16 mouse cellular contexts compared by ENCODE assay signal in genomic region chr1:152810533-152811439, GRCm38 (mm10). TPM values are rescaled to one million over a fixed set of nuclear protein-coding genes. Genes with fewer than 3 reads are reported as not detected.
A peak's percentile ranks its signal among the peaks of the same experiment; 100 is the strongest.
DNase-seq lines count a peak whose midpoint lies in the region; ATAC-seq and TF ChIP-seq lines count a peak whose summit lies in the region.
"Had no signal": no experiment of that assay in that cellular context is flagged by ENCODE, and none has a peak within 500 bp of the region (broad histone marks: within the 10 kb centered on the region; RNA-seq: fewer than 3 reads in every experiment).

No protein-coding gene starts in this region.

- H3K4me2 ChIP-seq in forebrain, embryonic 16.5 days (ENCODE audit: low read length), result no peak overlapping the region
- H3K4me2 ChIP-seq: embryonic facial prominence, embryonic 15.5 days had no signal

- ATAC-seq in forebrain, embryonic 16.5 days, result 0 out of 2 replicates have a peak, but pooled peaks have one; percentile 4
- ATAC-seq: Patski had no signal

- H3K27ac ChIP-seq in forebrain, embryonic 16.5 days (ENCODE audit: low read length), result no peak overlapping the region
- H3K27ac ChIP-seq: embryonic facial prominence, embryonic 15.5 days; liver, embryonic 15.5 days had no signal

- peak; percentile 50 for DNase-seq in lung, postnatal 36 days
- no peak for DNase-seq in lung, adult 18-20 months
- peak; percentile 76 for DNase-seq in brain, embryonic 14.5 days (ENCODE audit: low read depth)
- DNase-seq in retina, embryonic 14.5 days (ENCODE audit: low spot score), result peak; percentile 68
- DNase-seq in gastrocnemius, postnatal 10 days, result no peak
- no peak for DNase-seq in urinary bladder, postnatal 25 days (ENCODE audit: low spot score)
- no peak for DNase-seq in gastrocnemius, adult 8-10 months (ENCODE audit: low spot score in 2 of 2)
- DNase-seq: cerebellum, adult 11-12 months; kidney, adult 18-20 months; right cerebral cortex, adult 18-20 months; thymus, postnatal 36 days had no signal

- peaks cover 12% of the 10 kb centered on the region for H3K4me1 ChIP-seq in forebrain, embryonic 16.5 days (replicated peaks; ENCODE audit: control insufficient read depth, insufficient read depth, low read length)

- no peaks in the 10 kb centered on the region for H3K9me3 ChIP-seq in forebrain, embryonic 16.5 days (ENCODE audit: control insufficient read depth, low read length)
- H3K9me3 ChIP-seq: embryonic facial prominence, embryonic 15.5 days; liver, embryonic 15.5 days; megakaryocyte, embryonic 14.5 days had no signal

- H3K36me3 ChIP-seq in forebrain, embryonic 16.5 days (ENCODE audit: control insufficient read depth, insufficient read depth), result no peaks in the 10 kb centered on the region
- H3K36me3 ChIP-seq: embryonic facial prominence, embryonic 15.5 days; liver, embryonic 15.5 days had no signal

- no peak for TF ChIP-seq POLR2A in brain, embryonic 14.5 days (IDR thresholded peaks at IDR 0.05; ENCODE audit: borderline replicate concordance, extremely low read depth, insufficient read depth, insufficient read length, poor library complexity, severe bottlenecking)

- 32% methylated on average over 13 of the region's 13 CpGs for whole genome bisulfite sequencing in forebrain, embryonic 16.5 days

- no peak overlapping the region for H3K9ac ChIP-seq in forebrain, embryonic 16.5 days (replicated peaks; ENCODE audit: low read depth, low read length)
- H3K9ac ChIP-seq: embryonic facial prominence, embryonic 15.5 days; liver, embryonic 15.5 days had no signal

- no peaks in the 10 kb centered on the region for H3K27me3 ChIP-seq in forebrain, embryonic 16.5 days (replicated peaks; ENCODE audit: control insufficient read depth, insufficient read depth, low read length)
- H3K27me3 ChIP-seq: embryonic facial prominence, embryonic 15.5 days; liver, embryonic 15.5 days; megakaryocyte, embryonic 14.5 days; Patski had no signal

- no peak for TF ChIP-seq CTCF in brain, embryonic 14.5 days (IDR thresholded peaks at IDR 0.05; ENCODE audit: borderline replicate concordance, extremely low read depth, insufficient read depth, insufficient read length)

- no peak overlapping the region for H3K4me3 ChIP-seq in forebrain, embryonic 16.5 days (replicated peaks; ENCODE audit: low read length)
- H3K4me3 ChIP-seq: embryonic facial prominence, embryonic 15.5 days; liver, embryonic 15.5 days had no signal

RNA-seq across cellular contexts. Expression of gene Ncf2, which starts 10.8 kb away (rescaled TPM):
- 2.3 and 2.6 TPM in 2 replicates for polyA plus RNA-seq in brain, embryonic 14.5 days (2012; rRNA removed)
- 2.2 and 3.1 TPM in 2 replicates for polyA plus RNA-seq in forebrain, embryonic 16.5 days (2015; fragmentation: Nextera tagmentation; extraction: Ambion mirVana)
- 1 to 10 TPM; 2.5 to 2.8 TPM for total RNA-seq in gastrocnemius, postnatal 10 days (2021)
- 1 to 10 TPM in 1 of 4 experiments, under 1 TPM in 3; 0.34 to 1.1 (median 0.48) TPM for total RNA-seq in gastrocnemius, adult 8-10 months (2022)

RNA-seq across cellular contexts. Expression of gene Arpc5, which starts 44.4 kb away (rescaled TPM):
- polyA plus RNA-seq in brain, embryonic 14.5 days (2012; rRNA removed), result 166 and 187 TPM in 2 replicates
- polyA plus RNA-seq in forebrain, embryonic 16.5 days (2015; fragmentation: Nextera tagmentation; extraction: Ambion mirVana), result 415 and 448 TPM in 2 replicates
- 10 to 100 TPM; 38.2 to 49.0 TPM for total RNA-seq in gastrocnemius, postnatal 10 days (2021)
- total RNA-seq in gastrocnemius, adult 8-10 months (2022), result 1 to 10 TPM; 7.3 to 9.8 (median 8.7) TPM

RNA-seq across cellular contexts. Expression of gene Rgl1, which starts 44.6 kb away (rescaled TPM):
- polyA plus RNA-seq in brain, embryonic 14.5 days (2012; rRNA removed), result 11.5 and 14.1 TPM in 2 replicates
- polyA plus RNA-seq in forebrain, embryonic 16.5 days (2015; fragmentation: Nextera tagmentation; extraction: Ambion mirVana), result 23.6 and 25.5 TPM in 2 replicates
- 10 to 100 TPM; 29.3 to 37.1 TPM for total RNA-seq in gastrocnemius, postnatal 10 days (2021)
- 1 to 10 TPM; 2.9 to 9.4 (median 5.3) TPM for total RNA-seq in gastrocnemius, adult 8-10 months (2022)

Comparison
In these comparisons a context has a peak if more than half of its experiments do, and no peak if none do; other contexts are left out.
1. DNase-seq: peak in lung, postnatal 36 days (single experiment), brain, embryonic 14.5 days (single experiment) and retina, embryonic 14.5 days (single experiment); none in lung, adult 18-20 months (0 of 2), gastrocnemius, postnatal 10 days (single experiment), urinary bladder, postnatal 25 days (single experiment) and gastrocnemius, adult 8-10 months (0 of 2).